Mouse (Mus musculus) ES-Bruce4 (cell line): ENCODE measurements around the gene Tmod1. TPM values are rescaled to one million over a fixed set of nuclear protein-coding genes. Genes with fewer than 3 reads are reported as not detected.

Experiments
- H3K27ac ChIP-seq: 2 replicates; pipeline ENCODE4 v1.5.1; 2012; ENCODE audit warnings: low read length, inconsistent platforms; ENCODE audit not compliant: insufficient read depth
- H3K27me3 ChIP-seq: 2 replicates; pipeline ENCODE4 v1.6.1; 2012; ENCODE audit warnings: mild to moderate bottlenecking, low read length, inconsistent platforms; ENCODE audit not compliant: control insufficient read depth, poor library complexity, insufficient read depth, severe bottlenecking
- H3K36me3 ChIP-seq: 2 replicates; pipeline ENCODE4 v1.6.1; 2012; ENCODE audit warnings: inconsistent platforms, mild to moderate bottlenecking, low read length, moderate library complexity; ENCODE audit not compliant: control insufficient read depth, poor library complexity, insufficient read depth, severe bottlenecking
- H3K4me1 ChIP-seq: one replicate; pipeline ENCODE4 v1.8.1; 2011; ENCODE audit warnings: low read length; ENCODE audit not compliant: control insufficient read depth, insufficient read depth
- H3K4me3 ChIP-seq: 2 replicates; pipeline ENCODE4 v1.5.1; 2011; ENCODE audit warnings: low read depth, mild to moderate bottlenecking, low read length
- H3K9ac ChIP-seq: 2 replicates; pipeline ENCODE4 v1.6.1; 2012; ENCODE audit warnings: low read depth, mild to moderate bottlenecking, inconsistent platforms; ENCODE audit not compliant: poor library complexity, severe bottlenecking
- H3K9me3 ChIP-seq: replicated peaks from 2 replicates; pipeline ENCODE4 v1.6.1; 2012; ENCODE audit warnings: mild to moderate bottlenecking, low read length, inconsistent platforms; ENCODE audit not compliant: control insufficient read depth, poor library complexity, insufficient read depth, severe bottlenecking
- CTCF ChIP-seq: IDR thresholded peaks from one replicate; pipeline ENCODE4 v1.8.1; 2011; ENCODE audit warnings: low read depth, low read length
- EP300 ChIP-seq: IDR thresholded peaks from 2 replicates; pipeline ENCODE4 v1.6.1; 2011; ENCODE audit warnings: low read depth, low read length; ENCODE audit not compliant: insufficient read depth
- POLR2A ChIP-seq: IDR thresholded peaks from one replicate; pipeline ENCODE4 v1.8.1; 2011; ENCODE audit warnings: low read length; ENCODE audit not compliant: insufficient read depth
- polyA plus RNA-seq: library from polyadenylated mRNA; stranded (reverse); fragments of >200 nt; gene quantifications from 2 replicates; pipeline ENCODE4 v1.2.4, GENCODE M21; 2011; ENCODE audit warnings: low read depth; ENCODE audit not compliant: missing spikeins, insufficient read depth, insufficient read length

Gene Tmod1
- polyA plus RNA-seq, 1 experiment: 0.72 TPM

DNA sequence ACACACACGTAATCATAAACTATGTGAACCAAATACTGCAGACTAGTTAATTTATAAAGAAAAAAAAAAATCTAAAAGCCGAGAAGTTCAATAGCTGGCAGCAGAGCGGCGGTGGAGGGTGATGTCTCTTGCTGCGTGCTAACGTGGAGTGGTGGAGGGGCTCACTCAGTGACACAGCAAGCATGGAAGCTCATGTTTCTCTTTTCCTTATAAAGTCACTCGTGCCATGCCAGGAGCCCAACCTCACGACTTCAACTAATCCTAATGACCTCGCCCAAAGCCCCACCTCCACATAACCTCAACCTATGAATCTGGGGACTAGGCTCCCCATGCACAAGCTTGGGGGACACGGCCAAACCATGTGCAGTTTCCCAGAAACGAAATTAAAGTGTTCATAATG is 43.8 kb downstream of the Tmod1 start:
- no peak for TF ChIP-seq POLR2A
- no peak for TF ChIP-seq CTCF
- TF ChIP-seq EP300: no peak
- no peaks in the 10 kb centered on the region for H3K36me3 ChIP-seq
- no peak overlapping the region for H3K27ac ChIP-seq
- no peaks in the 10 kb centered on the region for H3K9me3 ChIP-seq
- peaks cover 3% of the 10 kb centered on the region for H3K4me1 ChIP-seq
- no peak overlapping the region for H3K4me3 ChIP-seq
- H3K27me3 ChIP-seq: no peaks in the 10 kb centered on the region
- no peak overlapping the region for H3K9ac ChIP-seq

- Histone ChIP-seq H3K9ac (no peak overlapping the region), H3K9me3 (no peaks in the 10 kb centered on the region), H3K4me1 (peaks cover 3% of the 10 kb centered on the region), H3K36me3 (no peaks in the 10 kb centered on the region), H3K27ac (no peak overlapping the region), H3K27me3 (no peaks in the 10 kb centered on the region), H3K4me3 (no peak overlapping the region)
- TF ChIP-seq POLR2A (no peak), EP300 (no peak), CTCF (no peak)
These were observed 45.9 kb downstream of the Tmod1 start for GRCm38 (mm10) chr4:46084416-46085172.

DNA sequence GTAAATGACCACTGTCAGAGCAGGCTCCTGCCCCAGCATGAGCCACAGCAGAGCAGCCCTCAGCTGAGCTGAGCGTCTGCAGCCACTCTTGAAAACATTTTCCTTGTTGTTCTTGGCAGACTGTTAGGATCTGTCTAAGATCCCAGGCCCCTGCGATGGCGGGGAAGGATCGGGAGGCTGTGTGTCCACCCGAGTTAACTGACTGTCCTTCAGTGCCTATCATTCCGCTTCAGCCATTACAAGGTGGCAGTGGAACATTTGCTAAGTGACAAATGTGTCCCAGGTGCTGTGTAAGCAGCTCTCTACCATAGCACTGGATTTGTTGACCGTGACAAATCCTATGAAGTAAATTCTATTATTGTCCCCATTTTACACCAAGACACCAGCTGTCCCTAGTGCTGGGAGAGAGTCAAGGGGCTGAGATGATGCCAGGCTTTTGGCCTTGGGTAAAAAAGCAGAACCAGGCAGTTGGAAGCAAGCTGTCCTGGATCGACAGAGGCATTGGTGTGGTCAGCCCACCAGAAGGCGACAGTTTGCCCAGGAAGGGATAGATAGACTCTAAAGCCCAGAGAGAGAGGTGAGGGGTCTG is 46.6 kb downstream of the Tmod1 start:
- H3K27me3 ChIP-seq: no peaks in the 10 kb centered on the region
- H3K4me3 ChIP-seq: no peak overlapping the region
- no peaks in the 10 kb centered on the region for H3K9me3 ChIP-seq
- no peak overlapping the region for H3K9ac ChIP-seq
- no peak for TF ChIP-seq EP300
- TF ChIP-seq CTCF: no peak
- TF ChIP-seq POLR2A: no peak
- H3K27ac ChIP-seq: no peak overlapping the region
- H3K36me3 ChIP-seq: no peaks in the 10 kb centered on the region
- peaks cover 3% of the 10 kb centered on the region for H3K4me1 ChIP-seq

DNA sequence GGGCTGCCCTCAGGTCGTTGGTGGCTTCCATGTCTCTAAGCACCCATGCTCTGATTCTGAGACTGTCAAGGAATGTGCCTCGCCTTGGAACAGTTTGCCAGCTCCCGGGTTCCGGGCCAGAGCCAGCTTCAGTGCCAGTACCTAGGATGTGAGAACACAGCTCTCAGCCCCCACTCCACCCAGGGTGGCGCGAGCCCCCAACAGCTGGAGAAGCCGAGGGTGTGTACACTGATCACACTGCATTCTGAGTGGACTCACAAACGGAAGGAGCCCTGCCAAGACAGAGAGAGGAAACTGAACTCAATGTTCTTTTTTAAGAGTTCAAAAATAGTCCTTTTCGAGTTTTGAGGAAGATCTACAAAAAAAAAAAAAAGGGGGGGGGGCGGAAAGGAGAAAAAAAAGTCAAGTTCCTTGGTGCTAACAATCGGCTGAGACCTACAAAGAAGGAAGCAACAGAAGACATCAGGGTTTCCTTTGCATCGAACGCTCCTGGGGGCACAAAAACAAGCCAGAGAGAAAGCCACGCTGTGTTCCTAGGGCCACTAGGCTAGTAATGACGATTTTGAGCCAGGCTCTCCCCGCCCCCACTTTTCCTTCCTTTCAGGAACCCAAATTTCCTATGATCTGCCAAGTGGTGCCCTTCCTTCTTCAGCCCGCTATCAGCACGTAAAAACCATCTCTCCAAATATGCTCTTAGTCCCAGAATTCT is 48.1 kb downstream of the Tmod1 start:
- Histone ChIP-seq H3K9ac (no peak overlapping the region), H3K36me3 (no peaks in the 10 kb centered on the region), H3K9me3 (no peaks in the 10 kb centered on the region), H3K27me3 (no peaks in the 10 kb centered on the region), H3K4me3 (no peak overlapping the region), H3K4me1 (peaks cover 3% of the 10 kb centered on the region), H3K27ac (no peak overlapping the region)
- TF ChIP-seq EP300: no peak
- TF ChIP-seq CTCF: no peak

- Histone ChIP-seq H3K36me3 (no peaks in the 10 kb centered on the region), H3K9me3 (no peaks in the 10 kb centered on the region), H3K27me3 (no peaks in the 10 kb centered on the region), H3K4me1 (peaks cover 3% of the 10 kb centered on the region), H3K9ac (no peak overlapping the region), H3K27ac (no peak overlapping the region), H3K4me3 (no peak overlapping the region)
- TF ChIP-seq CTCF: no peak
- no peak for TF ChIP-seq EP300
- TF ChIP-seq POLR2A: no peak
These were observed 48.7 kb downstream of the Tmod1 start for GRCm38 (mm10) chr4:46087427-46087771.

DNA sequence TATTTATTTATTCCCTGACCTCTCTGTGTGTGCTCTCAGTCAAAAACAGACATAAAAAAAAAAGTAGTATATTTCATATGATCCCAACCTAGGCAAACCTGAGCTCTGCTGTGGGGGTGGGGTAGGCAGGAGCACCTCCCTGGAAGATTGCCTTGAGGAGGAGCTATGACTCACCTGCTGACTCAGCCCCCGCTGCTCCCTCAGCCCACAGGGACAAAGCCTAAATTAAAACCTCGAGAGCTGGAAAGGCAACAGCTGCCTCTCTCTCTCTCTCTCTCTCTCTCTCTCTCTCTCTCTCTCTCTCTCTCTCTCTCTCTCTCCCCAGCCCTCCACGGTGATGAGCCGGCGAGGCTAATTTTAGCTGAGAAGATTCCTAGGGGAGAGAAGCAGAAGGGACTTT is 49.1 kb downstream of the Tmod1 start:
- Histone ChIP-seq H3K27me3 (no peaks in the 10 kb centered on the region), H3K9me3 (no peaks in the 10 kb centered on the region), H3K4me1 (peaks cover 3% of the 10 kb centered on the region), H3K9ac (no peak overlapping the region), H3K36me3 (no peaks in the 10 kb centered on the region), H3K4me3 (no peak overlapping the region), H3K27ac (no peak overlapping the region)
- TF ChIP-seq EP300 (no peak), CTCF (no peak)
